Mouse (Mus musculus): ENCODE measurements around the gene Zcwpw1.
A peak's percentile ranks its signal among the peaks of the same experiment; 100 is the strongest.

Gene Zcwpw1

DNA sequence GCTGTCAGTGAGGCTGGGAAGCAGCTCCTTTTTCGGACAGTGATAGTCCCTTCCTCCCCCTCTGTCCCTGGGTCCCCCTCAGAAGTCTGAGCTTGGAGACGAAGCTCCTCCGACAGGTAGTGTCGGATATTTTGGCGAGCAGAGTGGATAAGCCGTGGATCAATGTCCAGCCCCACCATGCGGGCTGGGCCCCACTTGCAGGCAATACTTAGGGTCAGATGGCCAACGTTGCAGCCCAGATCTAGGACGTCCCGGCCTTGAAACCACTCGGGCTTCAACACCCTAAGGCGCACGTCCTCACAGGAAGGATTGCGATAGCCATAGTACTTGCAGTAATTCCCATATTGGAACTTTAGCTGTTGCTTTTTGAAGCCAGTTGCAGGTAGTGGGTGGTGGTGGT, 3.1 kb upstream of the Zcwpw1 start:
- no peak for DNase-seq (ENCODE audit: low spot score in 2 of 2)

DNA sequence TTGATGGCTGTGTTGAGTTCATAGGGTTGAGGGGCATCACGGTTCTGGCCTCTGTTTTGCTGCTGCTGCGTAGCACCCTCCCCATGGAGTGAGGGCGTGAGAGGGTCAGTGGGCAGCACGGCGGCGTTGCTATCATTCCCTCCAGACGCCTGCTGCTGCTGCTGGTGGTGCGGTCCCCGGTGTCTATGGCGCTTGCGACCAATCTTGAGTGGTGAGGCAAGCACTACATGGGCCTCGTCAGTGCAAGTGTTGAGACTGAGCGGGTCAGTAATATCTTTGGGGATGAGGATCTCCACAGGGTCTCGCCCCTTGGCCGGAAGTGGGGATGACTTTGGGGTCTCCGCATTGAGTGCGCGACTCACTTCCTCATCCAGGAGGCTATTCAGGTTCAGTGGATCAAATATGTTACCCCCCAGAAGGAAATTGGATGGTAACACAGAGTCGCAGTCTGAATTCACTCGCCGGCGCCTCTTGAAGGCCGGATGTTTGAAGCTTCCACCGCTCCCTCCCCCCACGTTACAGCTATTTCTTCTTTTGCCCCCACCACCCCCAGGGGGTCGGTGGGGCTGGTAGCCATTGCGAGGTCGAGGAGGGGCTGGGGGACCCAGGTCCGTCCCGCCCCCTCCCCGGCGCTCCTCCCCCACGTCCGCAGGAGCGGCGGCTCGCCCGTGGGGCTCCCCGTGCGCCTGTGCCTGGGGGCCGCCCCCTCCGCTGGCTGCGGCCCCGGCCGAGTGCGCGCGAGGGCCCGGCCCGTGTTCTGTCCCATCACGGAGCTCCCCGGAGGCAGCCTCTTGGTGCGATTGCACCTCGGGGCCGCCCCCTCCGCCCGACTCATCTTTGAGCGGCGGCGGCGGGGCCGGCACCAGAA, 2.2 kb upstream of the Zcwpw1 start:
- DNase-seq (ENCODE audit: low spot score in 2 of 2) = peak; percentile 21 to 45

DNA sequence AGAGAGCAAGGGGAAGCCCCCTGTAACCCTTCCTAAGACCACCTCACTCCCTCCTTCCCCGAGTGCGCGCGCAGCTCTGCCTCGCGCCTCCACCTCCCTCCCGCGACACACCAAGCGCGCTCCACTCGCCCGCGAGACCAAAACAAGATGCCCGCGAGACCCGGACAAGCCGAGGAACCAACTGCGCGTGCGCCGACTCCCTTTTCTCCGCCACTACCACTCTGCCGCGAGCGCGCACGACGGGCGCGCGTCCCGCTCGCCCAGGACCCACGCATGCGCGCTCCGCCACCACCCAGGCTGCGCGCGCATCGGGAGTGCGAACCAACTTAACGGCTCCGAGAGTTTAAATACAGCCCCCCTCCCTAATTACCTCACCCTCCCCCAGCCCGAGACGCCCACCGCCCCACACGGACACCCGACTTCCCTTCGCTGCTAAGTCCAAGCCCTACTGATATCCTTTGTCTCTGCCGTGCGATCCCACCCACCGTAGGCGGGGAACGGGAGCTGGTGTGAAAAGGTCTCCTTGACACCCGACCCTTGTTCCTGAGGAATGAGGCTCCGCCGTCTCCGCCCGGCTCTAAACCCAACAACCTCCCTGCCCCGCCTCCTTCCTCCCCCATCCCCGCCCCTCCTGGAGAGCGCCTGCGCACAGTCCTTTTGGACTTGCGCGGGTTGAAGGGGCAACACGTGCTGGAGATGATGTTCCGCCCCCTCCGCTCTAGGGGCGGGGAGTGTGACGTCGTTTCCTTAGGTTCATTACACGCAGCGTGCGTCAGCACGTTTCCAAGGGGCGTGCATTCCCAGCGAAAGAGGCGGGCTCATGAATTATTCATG, 1.3 kb upstream of the Zcwpw1 start:
- DNase-seq (ENCODE audit: low spot score in 2 of 2) = peak; percentile 98 to 99

DNA sequence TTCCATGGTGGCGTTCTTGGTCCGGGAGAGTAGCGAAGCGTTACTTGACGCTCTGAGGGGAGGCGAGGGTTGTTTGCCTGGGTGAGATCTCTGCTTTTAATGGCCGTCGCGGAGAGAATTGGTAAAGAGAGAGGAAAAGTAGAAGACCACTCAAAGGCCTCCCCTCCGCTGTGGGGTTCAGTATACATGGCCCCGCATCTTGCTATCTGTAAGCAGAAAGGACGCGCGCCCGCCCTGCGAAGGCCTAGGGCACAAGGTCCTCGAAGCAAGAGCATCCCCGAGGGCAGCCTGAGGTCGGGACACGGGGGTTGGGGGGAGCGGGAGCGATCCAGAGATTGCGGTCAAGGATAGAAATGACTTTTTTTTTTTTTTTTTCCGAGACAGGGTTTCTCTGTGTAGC, 573 bp downstream of the Zcwpw1 start:
- DNase-seq (ENCODE audit: low spot score in 2 of 2) = no peak

DNA sequence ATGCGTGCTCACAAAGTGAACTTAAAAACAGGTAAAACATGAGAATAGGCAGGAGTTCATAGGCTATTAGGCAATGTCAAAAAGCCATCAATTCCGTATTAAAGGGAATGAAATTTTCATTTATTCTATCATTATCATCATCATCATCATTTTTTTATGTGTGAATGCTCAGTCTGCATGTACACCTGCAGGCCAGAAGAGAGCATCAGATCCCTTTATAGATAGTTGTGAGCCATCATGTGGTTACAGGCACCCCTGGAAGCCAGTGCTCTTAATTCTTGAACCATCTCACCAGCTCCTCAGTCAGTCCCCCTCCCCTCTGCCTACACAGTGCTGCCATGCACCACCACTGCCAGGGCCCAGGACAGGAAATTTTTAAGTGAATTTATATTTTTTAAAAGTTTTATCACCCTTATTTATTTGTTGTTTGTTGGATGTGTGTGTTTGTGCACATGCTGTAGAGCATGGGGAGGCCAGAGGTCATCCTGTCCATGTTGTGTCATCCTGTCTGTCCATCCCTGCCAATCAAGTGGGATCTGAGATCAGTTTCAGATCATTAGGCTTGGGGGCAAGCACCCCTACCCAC, 1.4 kb downstream of the Zcwpw1 start:
- no peak for DNase-seq (ENCODE audit: low spot score in 2 of 2)

DNA sequence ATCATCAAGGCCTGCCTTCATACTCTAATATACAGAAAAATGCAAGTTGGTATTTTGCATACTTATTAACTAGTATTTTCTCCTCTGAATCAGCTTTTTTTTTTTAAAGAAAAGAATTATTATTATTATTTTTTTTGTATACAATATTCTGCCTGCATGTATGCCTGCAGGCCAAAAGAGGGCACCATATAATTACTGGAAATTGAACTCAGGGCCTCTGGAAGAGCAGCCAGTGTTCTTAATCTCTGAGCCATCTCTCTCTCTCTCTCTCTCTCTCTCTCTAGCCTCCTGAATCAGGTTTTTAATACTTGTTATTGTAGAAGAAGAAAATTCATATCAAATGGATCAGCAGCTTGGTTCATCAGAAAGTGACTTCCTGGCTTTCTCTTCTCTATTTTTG, 4.0 kb downstream of the Zcwpw1 start:
- DNase-seq (ENCODE audit: low spot score in 2 of 2) = no peak

DNA sequence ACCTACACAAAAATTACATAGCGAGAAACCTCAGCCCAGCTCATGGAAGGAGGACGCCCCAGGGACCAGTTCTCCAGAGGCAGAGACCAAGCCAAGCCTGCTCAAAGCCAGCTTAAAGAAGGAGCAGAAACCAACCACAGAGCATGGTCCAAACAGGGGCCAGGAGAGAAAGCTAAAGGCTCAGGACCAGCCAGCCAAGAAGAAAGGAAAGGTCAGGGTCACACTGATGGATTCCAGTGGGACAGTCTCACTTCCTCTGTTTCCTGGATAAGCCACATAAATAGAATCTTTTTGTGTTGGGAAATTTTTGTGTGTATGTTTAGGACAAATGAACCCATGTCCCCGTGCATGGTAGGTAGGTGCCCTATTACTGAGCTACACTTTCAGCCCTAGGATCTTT, 9.0 kb downstream of the Zcwpw1 start:
- DNase-seq (ENCODE audit: low spot score in 2 of 2) = no peak

DNA sequence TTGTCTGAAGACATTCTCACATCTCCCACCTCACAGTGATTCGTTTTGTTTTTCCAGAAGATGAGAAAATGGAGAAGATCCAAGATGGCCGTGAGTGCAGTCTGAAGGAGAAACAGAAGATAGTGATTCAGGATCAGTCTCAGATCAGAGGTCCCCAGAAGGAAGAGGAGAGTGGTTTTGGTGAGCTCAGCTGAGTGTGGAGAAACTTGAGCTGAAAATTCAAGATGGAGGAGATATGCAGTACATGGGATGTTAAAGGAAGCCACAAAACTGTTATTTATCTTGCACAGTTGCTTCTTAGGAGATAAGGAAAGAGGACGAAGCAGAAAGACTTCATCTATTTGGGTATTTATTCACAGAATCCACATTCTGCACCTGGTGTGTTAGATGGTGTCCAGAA, 13.3 kb downstream of the Zcwpw1 start:
- no peak for DNase-seq (ENCODE audit: low spot score in 2 of 2)

DNA sequence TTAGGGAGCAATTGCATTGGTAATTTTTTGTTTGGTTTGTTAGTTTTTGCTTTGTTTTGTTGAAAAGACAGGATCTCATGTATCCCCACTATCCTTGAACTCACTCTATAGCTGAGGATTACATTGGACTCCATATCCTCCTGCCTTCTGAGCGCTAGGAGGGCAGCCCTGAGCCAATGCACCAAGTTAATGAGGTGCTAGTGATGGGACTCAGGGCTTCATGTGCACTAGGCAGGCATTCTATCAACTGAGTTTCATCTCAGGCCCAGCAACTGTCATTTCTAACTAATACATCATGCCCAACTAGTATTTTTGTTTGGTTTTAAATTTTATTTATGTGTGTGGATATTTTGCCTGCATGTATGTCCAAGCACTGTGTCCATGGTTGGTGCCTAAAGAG, 18.6 kb downstream of the Zcwpw1 start:
- DNase-seq (ENCODE audit: low spot score in 2 of 2) = no peak

DNA sequence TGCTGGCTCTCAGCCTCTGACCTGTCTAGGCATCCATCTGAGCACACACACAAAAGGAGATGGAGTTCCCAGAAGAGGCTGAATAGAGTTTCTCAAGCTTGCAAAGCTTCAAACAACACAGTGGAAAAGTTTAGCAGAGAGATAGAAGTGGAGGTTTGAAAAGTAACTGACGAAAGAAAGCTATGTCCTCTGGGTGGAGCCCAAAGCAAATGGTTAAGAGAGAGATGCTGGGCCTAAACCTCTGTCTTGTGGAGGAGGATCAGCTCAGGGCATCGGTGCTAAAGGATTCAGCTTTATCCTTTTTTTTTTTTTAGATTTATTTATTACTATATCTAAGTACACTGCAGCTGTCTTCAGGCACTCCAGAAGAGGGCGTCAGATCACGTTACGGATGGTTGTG, 20.7 kb downstream of the Zcwpw1 start:
- no peak for DNase-seq (ENCODE audit: low spot score in 2 of 2)

DNA sequence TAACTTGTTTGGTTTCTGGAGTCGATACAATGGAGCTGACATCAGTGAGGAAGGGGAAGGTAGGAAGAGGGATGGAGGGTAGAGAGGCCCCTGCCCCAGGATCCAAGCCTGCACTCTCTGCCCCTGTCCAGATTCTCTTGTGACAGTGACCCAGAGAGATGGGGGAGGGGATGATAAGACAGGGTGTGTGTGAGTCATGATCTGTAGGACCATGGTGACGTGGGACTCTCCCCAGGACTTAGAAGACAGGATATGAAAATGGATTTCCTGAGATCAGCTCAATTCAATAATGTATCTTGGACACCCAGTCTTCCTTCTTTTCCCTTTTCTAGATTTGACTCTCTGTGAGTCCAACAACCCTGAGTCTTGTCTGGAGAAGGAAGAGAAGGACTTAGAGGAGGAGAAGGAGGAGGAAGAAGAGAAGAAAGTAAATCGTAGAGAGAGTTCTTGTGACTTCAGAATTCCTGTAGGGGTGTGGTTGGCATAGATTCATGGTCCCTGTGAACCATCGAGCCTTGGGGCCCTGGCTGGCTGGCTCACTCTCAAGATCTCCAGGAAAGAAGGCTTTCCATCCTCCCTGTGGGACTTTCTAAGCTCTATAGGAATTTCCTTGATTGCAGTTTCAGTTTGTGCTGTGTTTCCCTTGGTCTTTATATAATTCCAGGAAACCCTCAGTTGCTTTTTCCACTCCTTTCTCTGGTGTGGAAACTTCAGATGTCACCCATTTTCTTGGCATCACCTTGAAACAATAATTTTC, 30.0 kb downstream of the Zcwpw1 start:
- DNase-seq (ENCODE audit: low spot score in 2 of 2) = no peak

DNA sequence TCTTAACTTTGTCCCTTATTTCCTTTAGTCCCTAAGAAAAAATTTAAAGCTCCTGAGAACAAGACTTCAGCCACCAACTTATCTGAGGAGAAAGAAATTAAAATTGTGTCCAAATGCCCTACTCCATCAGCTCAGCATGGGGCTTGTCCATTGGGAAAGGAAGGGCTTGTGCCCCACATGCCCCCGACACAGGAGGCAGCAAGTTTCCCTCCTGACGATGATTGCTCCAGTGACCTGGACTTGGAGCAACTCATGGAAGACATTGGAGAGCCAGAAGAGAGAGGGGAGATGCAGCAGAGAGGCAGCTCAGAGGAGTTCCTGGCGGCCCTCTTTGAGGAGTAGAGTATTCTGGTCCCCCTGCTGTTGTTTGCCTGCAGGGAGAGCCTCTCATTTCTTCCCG, 34.5 kb downstream of the Zcwpw1 start:
- no peak for DNase-seq (ENCODE audit: low spot score in 2 of 2)

DNA sequence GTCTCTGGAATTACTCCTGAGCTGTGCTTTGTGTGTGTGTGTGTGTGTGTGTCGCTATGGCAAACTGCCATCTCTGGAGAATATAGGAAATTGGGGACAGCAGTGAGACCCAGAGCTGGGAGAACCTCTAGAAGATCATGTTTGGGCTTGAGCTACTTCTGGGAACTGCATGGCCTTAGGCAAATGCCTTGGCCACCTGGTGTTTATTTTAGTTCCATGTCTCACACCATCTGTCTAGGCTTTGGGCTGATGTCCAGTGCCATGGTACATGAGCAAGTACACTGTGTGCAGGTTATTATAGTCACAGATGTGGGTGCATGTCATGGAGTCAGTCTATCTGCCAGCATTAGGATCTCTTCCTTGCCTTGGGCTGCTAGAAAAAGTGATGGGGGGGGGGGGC, 35.0 kb downstream of the Zcwpw1 start:
- no peak for DNase-seq (ENCODE audit: low spot score in 2 of 2)

DNA sequence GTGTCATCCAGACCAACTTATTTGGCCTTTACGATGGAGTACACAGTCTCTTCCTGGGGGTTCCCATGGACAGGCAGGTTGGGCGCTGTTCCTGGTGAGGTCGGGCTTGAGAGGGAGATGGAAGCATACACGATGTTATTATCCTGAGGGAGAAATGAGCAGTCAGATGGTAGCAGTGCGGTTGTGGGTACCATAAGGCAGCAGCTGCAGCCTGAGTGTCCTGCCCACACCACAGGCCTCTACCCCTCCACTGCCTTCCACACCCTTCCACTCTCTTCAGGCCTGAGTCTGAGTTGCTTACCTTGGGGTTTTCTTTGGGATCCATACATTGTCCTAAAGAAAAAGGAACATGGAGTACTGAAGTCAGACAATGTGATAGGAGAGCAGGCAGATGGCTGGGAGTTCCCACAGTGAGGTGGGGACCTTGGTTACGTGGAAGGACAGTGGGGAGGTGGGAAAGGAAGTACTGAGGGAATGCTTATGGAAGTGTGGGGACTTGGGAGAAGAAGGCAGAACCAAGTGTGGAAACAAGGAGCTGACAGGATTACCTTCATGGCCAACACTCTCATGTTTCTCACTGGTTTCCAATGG, 36.0 kb downstream of the Zcwpw1 start:
- DNase-seq (ENCODE audit: low spot score in 2 of 2) = no peak

DNA sequence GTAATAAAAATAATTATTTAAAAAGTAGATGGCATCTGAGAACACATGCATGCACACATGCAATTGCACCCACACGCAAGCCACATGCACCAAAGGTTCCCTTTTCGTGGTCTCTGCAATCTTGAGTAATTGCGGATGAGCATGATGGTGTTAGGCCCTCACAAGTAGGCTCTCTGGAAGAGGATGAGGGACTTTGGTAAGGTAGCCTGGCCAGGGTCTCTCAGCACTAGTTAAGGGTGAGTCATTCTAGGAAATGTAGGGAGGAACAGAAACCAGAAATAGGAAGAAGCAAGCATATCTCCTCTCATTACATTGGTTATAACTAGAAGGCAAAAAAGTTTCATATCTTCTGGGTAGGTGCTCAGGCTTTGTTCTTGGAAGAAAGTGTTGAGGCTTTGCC, 37.4 kb downstream of the Zcwpw1 start:
- peak in 1 of 2 experiments; percentile 12 for DNase-seq (ENCODE audit: low spot score in 2 of 2)

DNA sequence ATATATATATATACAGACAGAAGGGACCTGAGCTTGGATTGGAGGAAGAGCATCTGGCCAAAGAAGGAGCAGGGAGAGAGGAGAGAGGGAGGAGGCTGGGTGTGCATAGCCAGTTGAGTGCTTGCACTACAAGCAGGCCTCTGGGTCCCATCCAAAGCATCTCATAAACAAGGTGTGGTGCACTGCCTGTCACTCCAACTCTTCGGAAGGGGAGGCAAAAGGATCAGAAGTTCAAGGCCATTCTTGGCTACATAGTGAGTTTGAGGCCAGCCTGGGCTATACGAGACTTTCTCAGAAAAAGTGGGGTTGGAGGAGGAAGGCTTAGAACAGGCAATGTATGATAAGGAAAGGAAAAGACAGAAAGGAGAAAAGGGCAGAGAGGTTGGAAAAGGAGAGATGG, 38.4 kb downstream of the Zcwpw1 start:
- no peak for DNase-seq (ENCODE audit: low spot score in 2 of 2)

DNA sequence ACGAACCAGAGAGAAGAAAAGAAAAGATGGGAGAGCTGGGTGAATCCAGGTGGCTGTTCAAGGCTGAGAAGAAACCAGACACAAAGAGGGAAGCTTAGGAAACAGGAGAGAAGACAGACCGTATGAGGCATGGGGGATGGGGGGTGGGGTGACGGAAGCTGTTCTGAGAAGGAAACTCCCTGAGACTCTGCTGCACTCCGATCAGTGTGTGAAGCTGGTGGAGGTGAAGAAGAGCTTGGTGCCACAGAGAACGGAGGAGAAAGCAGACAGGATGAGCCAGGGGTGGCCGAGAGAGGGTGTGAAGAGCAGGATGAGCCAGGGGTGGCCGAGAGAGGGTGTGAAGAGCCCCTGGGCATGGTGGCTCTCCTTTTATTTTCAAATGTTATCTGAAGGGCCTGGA, 38.8 kb downstream of the Zcwpw1 start:
- no peak for DNase-seq (ENCODE audit: low spot score in 2 of 2)

DNA sequence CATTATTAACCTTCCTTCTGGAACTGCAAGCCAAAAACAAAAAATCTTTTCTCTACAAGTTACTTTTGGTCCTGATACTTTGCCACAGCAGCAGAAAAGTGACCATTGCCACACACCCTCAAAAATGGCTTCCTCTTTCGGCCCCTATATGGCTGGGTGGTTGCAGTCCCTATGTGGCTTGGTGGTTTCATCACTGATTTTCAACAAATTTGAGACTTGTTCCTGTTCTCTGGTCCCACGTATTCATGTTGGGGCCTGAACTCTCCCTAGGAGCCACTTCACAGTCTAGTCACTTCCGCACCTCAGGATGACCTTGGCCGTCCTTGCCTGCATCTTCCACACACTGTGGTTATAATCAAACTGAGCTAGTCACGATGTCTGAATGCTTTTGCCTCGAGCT, 41.1 kb downstream of the Zcwpw1 start:
- no peak for DNase-seq (ENCODE audit: low spot score in 2 of 2)

DNA sequence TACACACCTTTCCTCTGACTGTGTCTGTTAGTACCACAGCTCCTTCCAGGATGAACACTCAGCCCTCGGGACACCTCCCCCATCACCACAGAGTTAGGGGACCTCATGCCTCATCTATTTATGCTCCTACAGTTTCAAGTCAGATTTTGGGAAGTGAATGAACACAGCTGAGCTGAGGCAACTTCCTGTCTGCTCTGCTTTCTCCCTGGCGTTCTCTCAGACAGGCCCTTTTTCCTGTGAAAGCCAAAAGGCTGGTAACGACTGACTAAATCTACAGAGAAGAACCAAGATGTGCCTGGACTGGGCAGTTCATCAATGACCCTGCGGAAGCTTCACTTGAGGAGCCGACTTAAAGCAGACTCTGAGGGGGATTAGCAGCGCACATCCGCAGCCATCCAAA, 42.6 kb downstream of the Zcwpw1 start:
- DNase-seq (ENCODE audit: low spot score in 2 of 2) = no peak

DNA sequence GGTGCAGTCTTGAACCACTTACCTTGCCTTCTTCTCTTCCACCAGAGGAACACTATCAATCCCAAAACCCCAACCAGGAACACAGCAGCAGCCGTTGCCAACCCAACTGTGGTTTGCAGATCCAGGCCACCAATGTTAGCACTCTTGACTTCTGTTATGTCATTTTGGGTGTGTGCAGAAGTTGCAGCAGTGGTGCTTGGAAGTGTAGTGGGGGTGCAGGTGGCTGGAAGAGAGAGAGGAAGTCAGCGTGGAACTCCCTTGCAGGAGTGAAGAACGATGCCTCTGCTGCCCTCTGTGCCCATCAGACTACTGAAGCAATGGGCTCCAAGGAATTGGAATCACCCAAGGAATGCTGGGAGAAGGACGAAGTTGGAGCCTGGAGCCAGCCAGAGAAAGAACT, 43.5 kb downstream of the Zcwpw1 start:
- no peak for DNase-seq (ENCODE audit: low spot score in 2 of 2)

DNA sequence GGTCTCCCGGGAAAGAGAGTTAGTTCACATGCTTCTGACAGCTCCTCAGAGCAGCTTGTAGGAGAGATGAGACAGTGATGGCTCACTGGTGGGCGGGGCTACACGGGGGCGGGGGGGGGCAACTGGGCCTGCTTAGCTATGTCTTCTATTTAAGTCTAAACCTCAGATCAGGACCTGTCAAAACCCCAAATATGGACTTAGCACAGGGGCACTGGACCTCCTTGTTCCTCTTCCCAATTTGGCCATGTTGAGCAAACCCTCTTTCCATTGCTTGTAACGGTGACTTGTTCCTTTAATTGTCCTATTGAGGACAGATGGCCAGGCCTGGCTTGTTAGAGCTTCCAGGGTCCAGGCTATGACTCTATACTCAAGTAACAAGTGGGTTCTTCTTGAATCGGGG, 43.9 kb downstream of the Zcwpw1 start:
- no peak for DNase-seq (ENCODE audit: low spot score in 2 of 2)

DNA sequence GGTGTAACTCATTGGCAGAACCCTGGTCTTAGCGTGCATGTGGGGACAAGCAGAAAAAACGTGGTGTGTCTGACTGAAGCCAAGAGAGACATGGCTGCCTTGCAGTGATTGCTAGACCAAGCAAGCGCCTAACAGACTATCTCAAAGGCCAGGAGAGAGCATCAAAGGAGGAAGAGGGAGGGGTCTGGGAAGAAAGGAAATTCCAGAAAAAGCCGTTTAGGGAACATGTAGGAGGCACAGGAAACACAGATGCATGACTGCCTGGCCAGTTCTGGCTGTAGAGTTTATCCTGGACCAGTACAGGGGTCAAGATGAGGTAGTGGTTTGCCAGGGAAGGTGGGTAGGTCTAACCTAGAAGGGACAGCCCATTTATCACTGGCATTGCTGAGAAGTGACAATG, 45.9 kb downstream of the Zcwpw1 start:
- no peak for DNase-seq (ENCODE audit: low spot score in 2 of 2)

All from natural killer cell, adult 2 months (primary cell).